Mouse (Mus musculus): ENCODE data around the gene Rbms3. TPM values are rescaled to one million over a fixed set of nuclear protein-coding genes. Genes with fewer than 3 reads are reported as not detected.

The Rbms3 gene
- polyA plus RNA-seq (2012; rRNA removed): 13.7 and 30.1 TPM in 2 replicates

DNA sequence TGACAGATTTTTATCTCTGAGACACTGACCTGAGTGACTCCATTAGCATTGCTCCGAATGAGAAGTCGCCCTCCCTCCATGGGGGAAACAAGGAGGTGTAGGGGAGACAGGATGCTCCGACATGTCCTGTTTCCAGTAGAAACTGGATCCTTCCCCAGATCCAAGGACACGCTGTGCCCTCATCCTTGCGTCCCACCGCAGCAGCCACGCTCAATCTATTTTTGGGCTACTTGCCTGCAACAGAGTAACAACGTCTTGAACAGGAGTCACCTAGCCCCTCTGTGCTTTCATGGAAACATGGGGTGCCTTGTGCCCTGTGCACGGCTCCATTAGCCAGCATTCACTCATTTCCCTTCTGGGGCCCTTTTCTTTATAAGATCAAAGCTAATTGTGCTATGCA lies at the start of gene Rbms3:
TSS of gene Rbms3 (minus strand) at position 143 of the 400 bp plus-strand sequence.
- TF ChIP-seq CTCF (IDR thresholded peaks at IDR 0.05; ENCODE audit: borderline replicate concordance, extremely low read depth, insufficient read depth, insufficient read length) (no peak), POLR2A (IDR thresholded peaks at IDR 0.05; ENCODE audit: borderline replicate concordance, extremely low read depth, insufficient read depth, insufficient read length, poor library complexity, severe bottlenecking) (no peak)

DNA sequence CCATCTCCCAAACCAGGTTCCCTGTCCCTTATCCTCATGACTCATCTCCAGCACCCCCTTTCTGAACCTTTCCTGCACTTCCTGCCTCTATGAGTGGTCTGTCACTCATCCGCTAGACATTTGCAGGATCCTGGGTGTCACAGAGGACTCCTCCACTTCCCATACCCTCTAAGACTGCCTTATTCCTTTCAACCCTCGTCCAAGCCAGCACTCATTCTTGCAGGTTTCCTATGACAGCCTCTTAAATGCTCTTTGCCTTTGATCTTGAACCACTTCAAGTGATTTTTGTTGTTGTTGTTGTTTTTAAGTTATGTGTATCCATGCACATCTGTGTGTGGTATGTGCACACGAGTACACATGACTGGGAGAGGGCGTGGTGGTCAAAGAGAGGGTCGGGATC lies 43.6 kb upstream of the Rbms3 start:
- no peak for DNase-seq (ENCODE audit: low read depth)
- TF ChIP-seq POLR2A (IDR thresholded peaks at IDR 0.05; ENCODE audit: borderline replicate concordance, extremely low read depth, insufficient read depth, insufficient read length, poor library complexity, severe bottlenecking): no peak
- no peak for TF ChIP-seq CTCF (IDR thresholded peaks at IDR 0.05; ENCODE audit: borderline replicate concordance, extremely low read depth, insufficient read depth, insufficient read length)

More for the DNA sequence above, at the start of gene Rbms3:
- peak; percentile 5 for DNase-seq (ENCODE audit: low read depth)

DNA sequence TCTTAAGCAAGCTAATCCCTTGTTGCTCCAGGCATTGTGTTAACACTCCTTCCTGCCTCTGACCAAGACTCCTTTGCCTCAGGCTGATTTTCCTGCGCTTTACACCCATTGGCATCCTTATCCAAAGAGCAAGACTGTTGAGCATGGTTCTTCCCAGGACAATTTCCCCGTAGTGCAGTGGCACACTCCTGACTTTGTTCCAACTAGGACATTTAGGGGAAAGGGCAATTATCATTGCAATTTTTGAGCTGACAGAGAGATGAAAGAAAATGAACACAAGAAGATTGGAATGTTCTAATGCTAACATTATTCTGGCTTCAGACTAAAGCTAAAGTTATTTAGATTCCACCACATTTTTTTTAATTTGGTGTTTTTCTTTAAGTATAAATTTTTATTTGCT lies 24.9 kb upstream of the Rbms3 start:
- TF ChIP-seq POLR2A (IDR thresholded peaks at IDR 0.05; ENCODE audit: borderline replicate concordance, extremely low read depth, insufficient read depth, insufficient read length, poor library complexity, severe bottlenecking) (no peak), CTCF (IDR thresholded peaks at IDR 0.05; ENCODE audit: borderline replicate concordance, extremely low read depth, insufficient read depth, insufficient read length) (no peak)
- no peak for DNase-seq (ENCODE audit: low read depth)

GRCm38 (mm10) chr9:117653641-117654040 lies 23.9 kb upstream of the Rbms3 start:
- no peak for TF ChIP-seq CTCF (IDR thresholded peaks at IDR 0.05; ENCODE audit: borderline replicate concordance, extremely low read depth, insufficient read depth, insufficient read length)
- no peak for TF ChIP-seq POLR2A (IDR thresholded peaks at IDR 0.05; ENCODE audit: borderline replicate concordance, extremely low read depth, insufficient read depth, insufficient read length, poor library complexity, severe bottlenecking)
- DNase-seq (ENCODE audit: low read depth): no peak

DNA sequence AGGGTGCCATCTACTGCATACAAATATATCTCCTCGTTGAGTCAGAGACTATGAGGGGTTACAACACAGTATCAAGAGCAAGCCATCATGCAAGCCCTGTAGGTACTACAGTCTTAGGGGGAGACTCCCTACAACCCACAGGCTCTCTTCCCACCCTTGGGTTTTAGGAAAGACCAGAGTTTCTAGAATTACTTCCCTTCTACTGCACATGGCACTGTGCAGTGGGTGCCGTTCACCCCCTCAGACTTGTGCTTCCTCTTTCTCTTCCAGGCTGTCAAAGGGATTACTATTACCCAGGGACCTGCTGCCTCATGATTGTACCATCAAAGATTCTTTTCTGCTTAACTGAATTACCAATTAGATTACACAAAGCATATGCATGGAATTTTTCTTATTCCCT lies 16.4 kb upstream of the Rbms3 start:
- no peak for DNase-seq (ENCODE audit: low read depth)

GRCm38 (mm10) chr9:117641090-117641782 lies 11.5 kb upstream of the Rbms3 start:
- peak; percentile 14 for DNase-seq (ENCODE audit: low read depth)
- no peak for TF ChIP-seq CTCF (IDR thresholded peaks at IDR 0.05; ENCODE audit: borderline replicate concordance, extremely low read depth, insufficient read depth, insufficient read length)

More for the DNA sequence above, 16.4 kb upstream of the Rbms3 start:
- TF ChIP-seq CTCF (IDR thresholded peaks at IDR 0.05; ENCODE audit: borderline replicate concordance, extremely low read depth, insufficient read depth, insufficient read length) (no peak), POLR2A (IDR thresholded peaks at IDR 0.05; ENCODE audit: borderline replicate concordance, extremely low read depth, insufficient read depth, insufficient read length, poor library complexity, severe bottlenecking) (no peak)

DNA sequence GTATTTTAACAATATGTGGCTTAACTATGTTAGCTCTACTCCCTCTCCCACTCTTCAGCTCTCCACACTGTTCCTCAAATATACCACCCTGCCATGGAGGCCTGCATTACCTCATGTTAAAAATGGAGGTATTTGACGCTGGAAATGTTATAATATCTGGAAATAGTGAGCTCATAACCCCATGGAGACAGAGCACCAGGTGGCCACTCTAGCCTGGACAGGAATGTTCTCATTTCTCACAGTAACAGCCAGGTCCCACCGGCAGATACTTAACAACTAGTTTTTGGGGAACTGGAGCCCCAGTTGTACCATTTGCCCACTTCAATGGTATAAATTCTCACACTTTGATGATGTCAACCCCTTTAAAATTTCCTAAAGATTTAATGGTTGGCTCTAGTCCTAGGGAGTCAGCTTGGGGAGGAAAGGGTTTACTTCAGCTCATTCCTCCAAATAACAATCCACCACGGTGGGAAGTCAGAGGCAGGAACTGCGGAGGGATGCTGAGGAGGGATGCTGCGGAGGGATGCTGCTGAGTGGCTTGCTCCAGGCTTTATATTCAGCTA lies 9.0 kb upstream of the Rbms3 start:
- TF ChIP-seq POLR2A (IDR thresholded peaks at IDR 0.05; ENCODE audit: borderline replicate concordance, extremely low read depth, insufficient read depth, insufficient read length, poor library complexity, severe bottlenecking) (no peak), CTCF (IDR thresholded peaks at IDR 0.05; ENCODE audit: borderline replicate concordance, extremely low read depth, insufficient read depth, insufficient read length) (no peak)
- DNase-seq (ENCODE audit: low read depth): no peak

DNA sequence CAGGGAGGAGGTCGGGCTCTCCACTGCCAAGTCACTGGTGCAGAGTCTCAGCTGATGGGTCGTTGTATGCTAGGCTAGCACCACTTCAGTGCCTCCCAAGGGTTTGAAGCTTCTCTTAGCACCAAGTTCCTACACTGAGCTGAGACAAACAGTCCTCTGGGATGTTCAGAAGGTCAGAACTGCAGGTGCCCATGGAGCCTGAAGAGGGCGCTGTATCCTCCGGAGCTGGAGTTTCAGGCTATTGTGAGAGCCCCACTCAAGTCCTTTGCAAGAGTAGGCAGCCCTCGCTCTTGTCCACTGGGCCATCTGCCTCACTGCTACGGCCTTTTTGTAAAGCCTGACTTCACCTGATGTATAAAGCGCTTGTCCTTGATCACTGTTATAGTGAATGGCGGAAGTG lies 6.8 kb upstream of the Rbms3 start:
- no peak for DNase-seq (ENCODE audit: low read depth)
- TF ChIP-seq CTCF (IDR thresholded peaks at IDR 0.05; ENCODE audit: borderline replicate concordance, extremely low read depth, insufficient read depth, insufficient read length) (0 out of 2 replicates have a peak, but pooled peaks have one; percentile 20), POLR2A (IDR thresholded peaks at IDR 0.05; ENCODE audit: borderline replicate concordance, extremely low read depth, insufficient read depth, insufficient read length, poor library complexity, severe bottlenecking) (no peak)

GRCm38 (mm10) chr9:117627173-117627572 lies 2.5 kb downstream of the Rbms3 start:
- DNase-seq (ENCODE audit: low read depth): no peak
- peak; percentile 7; the same call in 1 of the 2 replicates for TF ChIP-seq CTCF (IDR thresholded peaks at IDR 0.05; ENCODE audit: borderline replicate concordance, extremely low read depth, insufficient read depth, insufficient read length)
- no peak for TF ChIP-seq POLR2A (IDR thresholded peaks at IDR 0.05; ENCODE audit: borderline replicate concordance, extremely low read depth, insufficient read depth, insufficient read length, poor library complexity, severe bottlenecking)

DNA sequence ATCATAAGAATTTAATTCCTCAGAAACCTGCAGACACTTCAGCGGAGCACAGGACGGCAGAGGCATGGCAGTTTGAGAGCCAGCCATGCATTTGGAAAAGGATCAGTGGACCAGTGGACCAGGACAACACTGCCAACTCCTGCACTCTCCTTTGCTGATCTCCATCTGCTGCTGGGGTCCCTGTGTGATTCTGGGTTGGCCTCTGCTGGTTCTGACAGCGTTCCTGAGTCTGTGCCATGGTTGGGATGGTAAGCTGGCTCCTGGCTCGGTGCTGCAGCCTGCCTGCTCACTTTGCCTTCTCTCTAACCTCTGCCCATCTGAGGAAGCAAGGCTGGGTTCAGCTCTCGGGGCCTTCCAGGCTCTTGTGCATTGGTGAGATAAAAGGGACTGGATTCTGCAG lies 28.9 kb downstream of the Rbms3 start:
- TF ChIP-seq CTCF (IDR thresholded peaks at IDR 0.05; ENCODE audit: borderline replicate concordance, extremely low read depth, insufficient read depth, insufficient read length) (no peak), POLR2A (IDR thresholded peaks at IDR 0.05; ENCODE audit: borderline replicate concordance, extremely low read depth, insufficient read depth, insufficient read length, poor library complexity, severe bottlenecking) (no peak)
- DNase-seq (ENCODE audit: low read depth): no peak

DNA sequence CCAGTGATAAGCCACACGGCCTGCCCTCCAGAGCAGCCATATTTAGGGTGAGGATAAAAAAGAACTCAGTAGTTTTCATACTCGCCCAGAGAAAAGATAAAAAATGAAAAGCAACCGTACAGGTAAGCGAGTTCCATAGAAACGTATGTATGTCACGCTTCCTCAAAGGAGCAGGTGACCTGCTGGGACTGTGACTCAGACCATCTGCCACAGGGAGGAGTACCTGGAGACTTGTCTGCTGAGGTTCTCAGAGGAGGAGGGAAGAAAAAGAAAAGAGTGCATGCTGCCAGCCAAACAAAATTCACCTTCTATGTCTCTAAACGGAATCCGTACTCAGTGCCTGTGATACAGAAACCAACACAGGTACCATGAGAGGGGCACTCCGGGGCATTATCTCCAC lies 30.4 kb downstream of the Rbms3 start:
- DNase-seq (ENCODE audit: low read depth): no peak
- no peak for TF ChIP-seq CTCF (IDR thresholded peaks at IDR 0.05; ENCODE audit: borderline replicate concordance, extremely low read depth, insufficient read depth, insufficient read length)
- no peak for TF ChIP-seq POLR2A (IDR thresholded peaks at IDR 0.05; ENCODE audit: borderline replicate concordance, extremely low read depth, insufficient read depth, insufficient read length, poor library complexity, severe bottlenecking)

GRCm38 (mm10) chr9:117596162-117596561 lies 33.6 kb downstream of the Rbms3 start:
- DNase-seq (ENCODE audit: low read depth): peak; percentile 50
- TF ChIP-seq POLR2A (IDR thresholded peaks at IDR 0.05; ENCODE audit: borderline replicate concordance, extremely low read depth, insufficient read depth, insufficient read length, poor library complexity, severe bottlenecking) (no peak), CTCF (IDR thresholded peaks at IDR 0.05; ENCODE audit: borderline replicate concordance, extremely low read depth, insufficient read depth, insufficient read length) (no peak)

Data from brain, embryonic 14.5 days (tissue).